Mouse (Mus musculus): ENCODE measurements around the gene Ncln.
A peak's percentile ranks its signal among the peaks of the same experiment; 100 is the strongest.

GRCm38 (mm10) chr10:81485060-81485449, 11.1 kb downstream of the Ncln start:
- peak; percentile 23; the same call in 1 of the 2 replicates for TF ChIP-seq CTCF (IDR thresholded peaks at IDR 0.05; ENCODE audit: extremely low read depth, insufficient read depth, insufficient read length, insufficient replicate concordance)
- TF ChIP-seq POLR2A (IDR thresholded peaks at IDR 0.05; ENCODE audit: low read depth, low read length): no peak

All from spleen, adult 2 months (tissue).